Mouse (Mus musculus) cerebellum, adult 9-11 months (tissue): ENCODE results near the gene Itgb5.

ENCODE experiments used
- DNase-seq: peaks from one replicate; pipeline ENCODE4 v3.0.0; 2022

Itgb5 gene

GRCm38 (mm10) chr16:33879556-33879955 is 50.1 kb downstream of the Itgb5 start:
- peak; percentile 82 for DNase-seq

GRCm38 (mm10) chr16:33880765-33881164 is 51.3 kb downstream of the Itgb5 start:
- no peak for DNase-seq

GRCm38 (mm10) chr16:33882540-33882939 is 53.1 kb downstream of the Itgb5 start:
- peak; percentile 71 for DNase-seq

- DNase-seq = peak; percentile 61
Measured at GRCm38 (mm10) chr16:33883046-33883975, 53.8 kb downstream of the Itgb5 start.

- no peak for DNase-seq
Measured at GRCm38 (mm10) chr16:33884201-33884600, 54.7 kb downstream of the Itgb5 start.

GRCm38 (mm10) chr16:33885021-33885471 is 55.6 kb downstream of the Itgb5 start:
- no peak for DNase-seq

- DNase-seq = no peak
Measured at GRCm38 (mm10) chr16:33885671-33886328, 56.3 kb downstream of the Itgb5 start.

- no peak for DNase-seq
Measured at GRCm38 (mm10) chr16:33886665-33887064, 57.2 kb downstream of the Itgb5 start.

GRCm38 (mm10) chr16:33887981-33888380 is 58.5 kb downstream of the Itgb5 start:
- DNase-seq = no peak

- no peak for DNase-seq
Measured at GRCm38 (mm10) chr16:33889000-33889607, 59.6 kb downstream of the Itgb5 start.

- DNase-seq = no peak
Measured at GRCm38 (mm10) chr16:33891099-33891498, 61.6 kb downstream of the Itgb5 start.

GRCm38 (mm10) chr16:33891561-33892281 is 62.3 kb downstream of the Itgb5 start:
- peak; percentile 69 for DNase-seq

- no peak for DNase-seq
Measured at GRCm38 (mm10) chr16:33892539-33892938, 63.1 kb downstream of the Itgb5 start.

GRCm38 (mm10) chr16:33893796-33894195 is 64.3 kb downstream of the Itgb5 start:
- DNase-seq = no peak

- no peak for DNase-seq
Measured at GRCm38 (mm10) chr16:33894449-33894848, 65.0 kb downstream of the Itgb5 start.

GRCm38 (mm10) chr16:33895690-33896089 is 66.2 kb downstream of the Itgb5 start:
- DNase-seq = no peak

- no peak for DNase-seq
Measured at GRCm38 (mm10) chr16:33896801-33897200, 67.3 kb downstream of the Itgb5 start.

- DNase-seq = no peak
Measured at GRCm38 (mm10) chr16:33903664-33904441, 74.4 kb downstream of the Itgb5 start.

- no peak for DNase-seq
Measured at GRCm38 (mm10) chr16:33904553-33904952, 75.1 kb downstream of the Itgb5 start.

GRCm38 (mm10) chr16:33908239-33908638 is 78.8 kb downstream of the Itgb5 start:
- DNase-seq = no peak

- DNase-seq = no peak
Measured at GRCm38 (mm10) chr16:33914997-33915396, 85.5 kb downstream of the Itgb5 start.
